Mouse (Mus musculus) adrenal gland, adult 10 weeks (tissue): ENCODE results near the gene Slc12a4. TPM values are rescaled to one million over a fixed set of nuclear protein-coding genes. Genes with fewer than 3 reads are reported as not detected.

Experiments used
- polyA plus RNA-seq: library from polyadenylated mRNA; stranded (reverse); fragments of 350-450 nt; fragmentation: Illumina TruSeq; extraction: RNeasy Lipid Tissue Mini Kit (QIAGEN cat#74804); gene quantifications from one replicate; pipeline ENCODE4 v1.2.3, GENCODE M21; 2014; ENCODE audit warnings: low read depth, low replicate concordance

Gene Slc12a4
- polyA plus RNA-seq, result 4.4 TPM

DNA sequence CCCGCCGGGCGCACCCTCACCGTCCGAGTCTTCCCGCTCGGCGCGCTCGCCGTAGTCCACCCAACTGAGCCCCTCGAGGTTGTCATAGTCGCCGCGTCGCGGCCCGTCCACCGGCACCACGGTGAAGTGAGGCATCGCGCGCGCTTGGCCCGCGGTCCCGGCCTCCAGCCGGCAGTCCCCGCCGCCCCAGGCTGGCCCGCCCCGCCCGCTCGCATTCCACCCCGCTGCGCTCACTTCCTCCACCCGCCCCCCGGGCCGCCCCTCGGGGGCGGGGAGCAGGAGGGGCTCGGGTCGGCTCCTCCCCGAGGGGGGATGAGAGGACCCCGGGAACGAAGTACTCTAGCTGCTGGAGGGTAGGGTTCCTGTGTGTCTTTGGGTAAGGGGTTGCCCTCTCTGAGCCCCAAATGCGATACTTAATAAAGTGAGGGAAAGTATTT is at the start of gene Slc12a4:
Gene Slc12a4 (minus strand): TSS at position 193 of the 437 bp plus-strand sequence.

GRCm38 (mm10) chr8:106011643-106011986 is 45.7 kb upstream of the Slc12a4 start, which contains the start of gene Ddx28:
Gene Ddx28, minus strand, starts transcription at chr8:106011882.

GRCm38 (mm10) chr8:106005875-106006274 is 40.0 kb upstream of the Slc12a4 start, which contains the start of gene Dpep2nb:
Gene Dpep2nb, minus strand, starts transcription at chr8:106005975.

GRCm38 (mm10) chr8:105990856-105991387 is 25.0 kb upstream of the Slc12a4 start, which contains the start of gene Dus2:
Gene Dus2, plus strand, starts transcription at chr8:105991337.

DNA sequence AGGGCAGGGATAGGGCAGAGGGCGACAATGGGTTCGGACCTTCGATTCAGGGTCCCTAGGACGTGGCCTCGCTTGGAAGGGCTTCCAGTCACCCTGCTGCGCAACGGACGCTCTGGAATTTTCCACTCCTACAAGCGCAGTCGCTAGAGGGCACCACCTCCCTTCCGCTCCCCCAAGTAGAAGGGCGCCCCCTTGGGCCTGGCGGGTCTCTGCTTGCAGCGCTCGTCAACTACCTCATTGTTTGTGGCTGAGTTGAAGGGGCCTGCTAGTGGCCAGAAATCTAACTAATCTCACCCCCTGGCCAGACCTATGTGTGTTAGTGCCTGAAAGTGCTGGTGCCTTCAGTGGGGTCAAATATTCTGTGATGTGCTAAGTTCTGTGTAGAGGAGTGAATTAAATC is 13.4 kb upstream of the Slc12a4 start, which contains the start of gene Dpep3:
Gene Dpep3 (minus strand): TSS at position 105 of the 400 bp plus-strand sequence.

GRCm38 (mm10) chr8:105943321-105943739 is 22.6 kb downstream of the Slc12a4 start, which contains the start of gene Lcat:
Gene Lcat, minus strand, starts transcription at chr8:105943382.

DNA sequence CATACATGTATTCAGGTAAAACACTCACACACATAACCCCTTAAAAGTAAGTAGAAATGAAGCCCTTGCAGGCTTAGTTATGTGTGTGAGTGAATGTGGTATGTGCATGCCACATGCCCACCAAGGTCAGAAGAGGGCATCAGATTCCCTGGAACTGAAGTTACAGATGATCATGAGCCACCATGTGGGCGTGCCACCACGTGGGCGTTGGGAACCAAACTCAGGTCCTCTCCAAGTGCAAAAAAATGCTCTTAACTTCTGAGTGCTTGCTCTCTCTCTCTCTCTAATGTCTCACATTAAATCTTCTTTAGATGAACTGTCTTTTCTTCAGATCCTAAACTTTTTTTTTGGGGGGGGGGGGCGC is 27.6 kb downstream of the Slc12a4 start, which contains the start of gene Psmb10:
Gene Psmb10 (minus strand): TSS at position 139 of the 364 bp plus-strand sequence.

GRCm38 (mm10) chr8:105933762-105934161 is 32.1 kb downstream of the Slc12a4 start, which contains the start of gene Ctrl:
Gene Ctrl, minus strand, starts transcription at chr8:105933862.

GRCm38 (mm10) chr8:105900180-105900940 is 65.5 kb downstream of the Slc12a4 start, which contains the start of gene Pskh1:
Gene Pskh1, plus strand, starts transcription at chr8:105900441.

Other genes with a start within 250 kb of the Slc12a4 start
- 0.52 TPM for gene Gfod2, start 207.4 kb downstream of the Slc12a4 start, polyA plus RNA-seq
- 6.5 TPM for gene Ranbp10, start 138.7 kb downstream of the Slc12a4 start, polyA plus RNA-seq
- gene Tsnaxip1, start 138.4 kb downstream of the Slc12a4 start, polyA plus RNA-seq, result not detected
- 0.99 TPM for gene Cenpt, start 112.8 kb downstream of the Slc12a4 start, polyA plus RNA-seq
- 11.8 TPM for gene Thap11, start 111.0 kb downstream of the Slc12a4 start, polyA plus RNA-seq
- gene Nutf2, start 105.5 kb downstream of the Slc12a4 start, polyA plus RNA-seq, result 80.1 TPM
- gene Edc4, start 85.2 kb downstream of the Slc12a4 start, polyA plus RNA-seq, result 2.9 TPM
- gene Nrn1l, start 72.5 kb downstream of the Slc12a4 start, polyA plus RNA-seq, result not detected
- 4.8 TPM for gene Pskh1, start 65.7 kb downstream of the Slc12a4 start, polyA plus RNA-seq
- 0.76 TPM for gene Ctrl, start 32.2 kb downstream of the Slc12a4 start, polyA plus RNA-seq
- gene Psmb10, start 27.7 kb downstream of the Slc12a4 start, polyA plus RNA-seq, result 1.2 TPM
- gene Lcat, start 22.7 kb downstream of the Slc12a4 start, polyA plus RNA-seq, result not detected
- gene Dpep3, start 13.3 kb upstream of the Slc12a4 start, polyA plus RNA-seq, result not detected
- gene Dus2, start 25.2 kb upstream of the Slc12a4 start, polyA plus RNA-seq, result 2.3 TPM
- gene Dpep2nb, start 39.9 kb upstream of the Slc12a4 start, polyA plus RNA-seq, result not detected
- gene Ddx28, start 45.8 kb upstream of the Slc12a4 start, polyA plus RNA-seq, result 6.2 TPM
- gene Nfatc3, start 92.7 kb upstream of the Slc12a4 start, polyA plus RNA-seq, result 124 TPM
- 0.70 TPM for gene Esrp2, start 170.9 kb upstream of the Slc12a4 start, polyA plus RNA-seq
- 10.3 TPM for gene Pla2g15, start 184.3 kb upstream of the Slc12a4 start, polyA plus RNA-seq
- 14.3 TPM for gene Slc7a6, start 202.8 kb upstream of the Slc12a4 start, polyA plus RNA-seq
- gene Slc7a6os, start 244.8 kb upstream of the Slc12a4 start, polyA plus RNA-seq, result 27.5 TPM
- gene Prmt7, start 244.8 kb upstream of the Slc12a4 start, polyA plus RNA-seq, result 8.4 TPM